Mouse (Mus musculus) liver, adult 2 months (tissue): ENCODE data around the gene Fam57a.

Experiments used
- CTCF ChIP-seq: fragments of 200-500 bp; IDR thresholded peaks from 2 replicates; pipeline ENCODE4 v1.5.1; 2011; ENCODE audit warnings: low read depth, low read length, control low read depth
- POLR2A ChIP-seq: fragments of 200-500 bp; IDR thresholded peaks from 2 replicates; pipeline ENCODE4 v1.6.1; 2011; ENCODE audit warnings: low read length, control low read depth; ENCODE audit not compliant: insufficient read depth; ENCODE audit errors: extremely low read depth

GRCm38 (mm10) chr11:76186908-76187307, 7.4 kb downstream of the Fam57a start:
- no peak for TF ChIP-seq CTCF
- TF ChIP-seq POLR2A = no peak
